Mouse (Mus musculus) adrenal gland (tissue): ENCODE measurements around the gene Vmn1r56.
"Not testable (repeated sequence)": the region's sequence is repeated elsewhere in the genome, so short reads cannot be mapped to it uniquely, and the experiment has no call there.

ENCODE experiments used
- intact Hi-C: fragments of 180-260 bp; cut with DNase I; formaldehyde crosslinking; loops from one replicate; pipeline ENCODE4 v1.15.1; 2025
- long read RNA-seq, 2 experiments: library from polyadenylated mRNA; unstranded; transcript quantifications; one replicate each; pipeline ENCODE4 v2.0.0; 2020; ENCODE audit warnings: borderline replicate concordance in 1 of 2; ENCODE audit not compliant: insufficient replicate concordance in 1 of 2

Vmn1r56 gene
- long read RNA-seq, experiment 1 = 0 reads
- long read RNA-seq, experiment 2 = 0 reads

DNA sequence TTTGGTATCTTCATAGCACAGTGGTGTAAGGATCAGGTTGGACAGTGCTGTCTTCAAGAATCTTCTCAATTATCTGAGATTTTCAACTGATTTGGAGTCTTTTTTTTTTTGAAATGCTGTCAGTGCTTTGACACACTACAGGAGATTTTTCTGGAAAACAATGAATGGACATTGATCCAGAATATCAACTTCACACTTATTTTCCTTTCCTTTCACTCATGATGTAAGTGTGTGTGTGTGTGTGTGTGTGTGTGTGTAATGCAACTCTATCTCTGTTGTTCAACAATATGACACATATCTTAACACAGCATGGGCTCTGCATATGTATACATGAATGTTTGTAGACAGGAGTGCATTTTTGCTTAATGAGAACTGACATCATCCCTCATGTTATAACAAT is at the start of gene Vmn1r56:
Gene Vmn1r56 (minus strand): TSS at position 101 of the 400 bp plus-strand sequence.
- intact Hi-C loops = not testable (repeated sequence)

DNA sequence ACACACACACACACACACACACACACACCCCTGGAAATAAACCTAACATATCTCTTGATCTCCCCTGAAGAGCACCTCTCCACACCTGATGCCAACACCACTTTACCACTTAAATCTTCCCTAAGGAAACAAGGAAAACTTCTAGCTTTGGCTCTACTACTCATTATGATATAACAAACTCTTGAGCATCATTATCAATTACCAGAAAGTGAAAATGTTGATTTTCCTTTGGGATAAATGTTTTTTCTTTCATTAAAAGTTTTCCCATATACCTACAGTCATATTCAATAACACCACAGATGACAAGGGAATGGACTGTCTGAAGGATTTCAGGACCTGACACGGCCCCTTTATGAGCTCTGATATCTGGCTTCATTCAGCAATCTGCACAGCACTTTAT is 21.6 kb upstream of the Vmn1r56 start, which contains the start of gene Vmn1r57:
Gene Vmn1r57 (plus strand): TSS at position 301 of the 400 bp plus-strand sequence.
- intact Hi-C loops = not testable (repeated sequence)

DNA sequence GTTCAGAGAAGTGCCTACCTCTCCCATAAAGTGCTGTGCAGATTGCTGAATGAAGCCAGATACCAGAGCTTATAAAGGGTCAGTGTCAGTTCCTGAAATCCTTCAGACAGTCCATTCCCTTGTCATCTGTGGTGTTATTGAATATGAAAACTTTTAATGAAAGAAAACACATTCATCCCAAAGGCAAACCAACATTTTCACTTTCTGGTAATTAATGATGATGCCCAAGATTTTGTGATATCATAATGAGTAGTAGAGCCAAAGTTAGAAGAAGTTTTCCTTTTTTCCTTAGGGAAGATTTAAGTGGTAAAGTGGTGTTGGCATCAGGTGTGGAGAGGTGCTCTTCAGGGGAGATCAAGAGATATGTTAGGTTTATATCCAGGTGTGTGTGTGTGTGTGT is 47.0 kb downstream of the Vmn1r56 start, which contains the start of gene Vmn1r55:
Gene Vmn1r55 (minus strand): TSS at position 101 of the 400 bp plus-strand sequence.
- intact Hi-C loops = not testable (repeated sequence)
